Mouse (Mus musculus): ENCODE measurements around the gene Rad9a.
A peak's percentile ranks its signal among the peaks of the same experiment; 100 is the strongest.

Rad9a gene

DNA sequence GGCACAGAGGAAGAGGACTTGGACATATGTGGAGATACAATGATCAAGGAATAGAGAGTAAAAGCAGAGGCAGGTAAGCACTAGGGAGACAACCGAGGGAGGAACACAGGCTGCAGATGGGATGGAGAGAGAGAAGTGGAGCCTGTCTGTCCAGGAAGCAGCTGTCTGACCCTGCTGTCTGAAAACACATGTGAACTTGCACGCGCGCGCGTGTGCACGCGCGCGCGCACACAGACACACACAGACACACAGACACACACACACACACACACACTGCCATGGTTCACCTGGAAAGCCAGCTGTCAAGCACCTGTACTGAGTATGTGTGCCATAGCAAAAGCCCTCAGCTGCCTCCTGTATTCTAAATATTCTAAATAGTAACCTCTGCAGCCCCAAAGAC lies 16.8 kb upstream of the Rad9a start:
- DNase-seq (ENCODE audit: low read depth, low spot score), result no peak

- no peak for DNase-seq (ENCODE audit: low read depth, low spot score)
Measured at GRCm38 (mm10) chr19:4217855-4218254, 16.4 kb upstream of the Rad9a start.

DNA sequence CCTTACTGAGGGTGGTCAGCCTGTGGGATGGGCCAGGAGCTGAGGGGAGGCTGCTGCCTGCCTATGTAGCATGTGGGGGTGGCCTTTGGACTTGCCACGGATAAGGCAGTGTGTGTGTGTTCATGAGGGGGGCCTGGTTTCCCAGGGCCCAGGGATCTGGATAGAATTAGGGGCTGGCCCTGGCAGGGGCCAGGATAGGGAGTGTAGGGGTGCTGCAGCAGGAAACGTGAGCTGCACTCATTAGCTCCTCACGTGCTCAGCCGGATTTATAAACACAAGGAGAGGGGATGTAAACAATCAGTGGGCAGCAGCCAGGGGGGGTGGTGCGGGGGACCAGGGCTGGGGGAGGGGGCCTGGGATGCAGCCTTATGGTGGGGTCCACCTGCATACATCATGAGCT lies 15.7 kb upstream of the Rad9a start:
- DNase-seq (ENCODE audit: low read depth, low spot score), result no peak

DNA sequence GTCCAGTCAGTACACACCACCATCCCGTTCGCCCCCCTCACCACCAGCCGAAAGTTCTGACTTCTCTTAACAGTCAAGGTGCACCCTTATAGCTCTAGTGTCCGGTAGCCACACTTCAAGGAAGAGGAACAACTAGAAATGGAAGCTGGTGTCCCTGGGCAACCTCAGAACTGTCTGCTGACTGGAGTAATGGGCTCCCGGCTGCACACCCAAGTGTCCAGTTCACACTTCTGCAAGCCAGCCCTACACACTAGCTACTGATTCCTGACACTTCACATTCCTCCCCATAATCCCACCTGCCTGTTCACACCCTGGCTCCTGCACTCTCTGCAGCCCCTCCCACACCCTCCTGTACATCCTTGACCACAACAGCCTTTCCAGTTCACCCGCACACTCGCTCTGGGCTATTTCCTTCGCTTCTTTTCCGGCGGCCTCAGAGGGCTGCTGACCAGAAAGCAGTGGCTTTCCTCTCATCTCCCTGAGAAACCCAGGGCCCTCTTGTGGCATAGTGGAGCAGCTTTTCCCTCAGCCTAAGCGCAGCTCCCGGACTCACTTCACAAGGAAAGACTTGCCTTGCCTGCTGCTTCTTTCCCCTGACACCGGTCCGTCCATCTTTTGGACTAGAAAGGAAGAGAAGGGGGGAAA lies 14.7 kb upstream of the Rad9a start:
- no peak for DNase-seq (ENCODE audit: low read depth, low spot score)

- no peak for DNase-seq (ENCODE audit: low read depth, low spot score)
Measured at GRCm38 (mm10) chr19:4215451-4215840, 14.0 kb upstream of the Rad9a start.

- DNase-seq (ENCODE audit: low read depth, low spot score), result no peak
Measured at GRCm38 (mm10) chr19:4214771-4215450, 13.4 kb upstream of the Rad9a start.

DNA sequence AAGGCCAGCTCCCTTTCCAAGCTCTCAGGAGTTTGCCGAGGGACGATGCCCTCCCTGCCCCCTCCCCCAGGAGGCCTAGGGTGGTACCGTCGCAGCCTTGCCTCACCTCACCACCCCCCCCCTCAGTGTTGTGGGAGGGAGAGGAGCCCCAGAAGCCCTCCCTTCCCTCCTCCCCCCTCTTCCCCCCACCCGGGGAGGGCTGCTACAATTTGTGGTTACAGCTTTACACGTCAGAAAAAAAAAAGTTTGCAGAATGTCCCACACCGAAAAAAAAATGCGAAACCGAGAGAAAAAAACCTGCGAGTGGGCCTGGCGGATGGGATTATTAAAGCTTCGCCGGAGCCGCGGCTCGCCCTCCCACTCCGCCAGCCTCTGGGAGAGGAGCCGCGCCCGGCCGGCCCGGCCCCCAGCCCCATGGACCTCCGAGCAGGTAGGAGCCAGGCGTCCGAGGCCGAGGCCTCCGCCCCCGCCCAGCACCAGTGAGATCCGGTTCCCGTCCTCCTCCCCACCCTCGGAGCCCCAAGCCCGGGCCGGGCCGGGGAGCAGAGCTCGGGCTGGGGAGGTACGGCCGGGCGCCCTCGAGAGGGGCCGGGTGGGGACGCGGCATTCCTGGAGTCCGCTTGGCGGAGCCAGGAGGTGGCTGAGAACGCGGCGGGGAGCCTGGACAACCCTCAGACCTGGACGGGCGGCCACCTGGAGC lies 12.8 kb upstream of the Rad9a start, which contains the start of the genes Clcf1 and AC109138.7:
Gene Clcf1, plus strand, starts transcription at position 168 of the 700 bp plus-strand sequence.
Gene AC109138.7, plus strand, starts transcription at position 287 of the 700 bp plus-strand sequence.
- no peak for DNase-seq (ENCODE audit: low read depth, low spot score)

- DNase-seq (ENCODE audit: low read depth, low spot score), result no peak
Measured at GRCm38 (mm10) chr19:4213524-4213974, 12.1 kb upstream of the Rad9a start.

- no peak for DNase-seq (ENCODE audit: low read depth, low spot score)
Measured at GRCm38 (mm10) chr19:4211891-4212588, 10.6 kb upstream of the Rad9a start.

GRCm38 (mm10) chr19:4208563-4208962 lies 7.1 kb upstream of the Rad9a start:
- no peak for DNase-seq (ENCODE audit: low read depth, low spot score)

DNA sequence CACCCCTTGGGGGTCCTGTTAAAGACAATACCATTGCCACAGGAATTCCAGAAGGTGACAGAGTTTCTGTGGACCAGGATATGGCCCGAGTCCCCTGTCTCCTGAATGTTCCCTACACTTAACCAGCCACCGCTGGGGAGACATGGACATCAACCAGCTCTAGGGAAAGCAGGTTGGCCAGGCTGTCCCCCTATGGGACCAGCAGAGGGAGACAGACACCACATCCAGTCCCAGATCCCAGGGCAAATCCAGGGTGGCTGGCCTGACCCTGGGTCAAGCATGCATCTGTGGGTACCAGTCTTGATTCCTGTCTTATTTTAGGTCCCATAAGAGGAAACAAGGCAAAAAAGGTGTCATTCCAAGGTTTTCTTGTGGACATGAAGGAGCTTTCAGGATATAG lies 5.5 kb upstream of the Rad9a start:
- DNase-seq (ENCODE audit: low read depth, low spot score), result peak; percentile 66

GRCm38 (mm10) chr19:4204889-4205288 lies 3.4 kb upstream of the Rad9a start:
- DNase-seq (ENCODE audit: low read depth, low spot score), result no peak

GRCm38 (mm10) chr19:4203604-4204326 lies 2.3 kb upstream of the Rad9a start:
- DNase-seq (ENCODE audit: low read depth, low spot score), result no peak

DNA sequence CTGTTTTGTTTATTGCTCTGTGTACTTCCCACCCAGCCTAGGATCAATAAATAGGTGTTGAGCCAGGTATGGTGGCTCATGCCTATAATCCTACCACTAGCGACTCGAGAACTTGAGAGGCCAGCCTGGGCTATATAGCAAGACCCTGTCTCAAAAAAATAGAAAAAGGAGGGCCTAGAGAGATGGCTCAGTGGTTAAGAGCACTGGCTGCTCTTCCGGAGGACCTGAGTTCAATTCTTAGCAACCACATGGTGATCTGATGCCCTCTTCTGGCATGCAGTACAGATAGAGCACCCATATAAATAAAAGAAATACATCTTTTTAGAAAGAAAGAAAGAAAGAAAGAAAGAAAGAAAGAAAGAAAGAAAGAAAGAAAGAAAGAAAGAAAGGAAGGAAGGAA lies 1.7 kb upstream of the Rad9a start:
- no peak for DNase-seq (ENCODE audit: low read depth, low spot score)

- no peak for DNase-seq (ENCODE audit: low read depth, low spot score)
Measured at GRCm38 (mm10) chr19:4202149-4202548, 687 bp upstream of the Rad9a start.

GRCm38 (mm10) chr19:4197180-4197579 lies 4.3 kb downstream of the Rad9a start:
- no peak for DNase-seq (ENCODE audit: low read depth, low spot score)

DNA sequence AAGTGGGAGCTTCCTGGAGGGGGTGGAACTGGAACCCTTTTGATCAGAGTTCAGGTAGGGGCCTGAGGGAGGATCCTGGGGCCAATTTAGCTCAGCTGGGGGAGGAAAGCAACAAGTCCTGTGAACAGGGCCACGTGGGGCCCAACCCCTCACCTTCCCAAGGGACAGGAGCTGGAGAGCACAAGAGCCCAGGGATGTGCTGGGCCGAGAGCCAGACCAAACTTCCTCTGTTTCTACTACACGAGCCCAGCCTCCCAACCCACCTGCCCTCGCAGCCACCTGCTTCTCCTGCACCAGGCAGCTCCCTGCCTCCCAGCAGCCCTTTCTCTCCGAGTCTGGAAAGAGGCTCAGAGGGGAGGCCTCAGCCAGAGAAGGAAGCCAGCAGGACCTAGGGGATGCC lies 4.9 kb downstream of the Rad9a start:
- no peak for DNase-seq (ENCODE audit: low read depth, low spot score)

GRCm38 (mm10) chr19:4196048-4196447 lies 5.4 kb downstream of the Rad9a start:
- DNase-seq (ENCODE audit: low read depth, low spot score), result no peak

- no peak for DNase-seq (ENCODE audit: low read depth, low spot score)
Measured at GRCm38 (mm10) chr19:4194776-4195650, 6.4 kb downstream of the Rad9a start.

DNA sequence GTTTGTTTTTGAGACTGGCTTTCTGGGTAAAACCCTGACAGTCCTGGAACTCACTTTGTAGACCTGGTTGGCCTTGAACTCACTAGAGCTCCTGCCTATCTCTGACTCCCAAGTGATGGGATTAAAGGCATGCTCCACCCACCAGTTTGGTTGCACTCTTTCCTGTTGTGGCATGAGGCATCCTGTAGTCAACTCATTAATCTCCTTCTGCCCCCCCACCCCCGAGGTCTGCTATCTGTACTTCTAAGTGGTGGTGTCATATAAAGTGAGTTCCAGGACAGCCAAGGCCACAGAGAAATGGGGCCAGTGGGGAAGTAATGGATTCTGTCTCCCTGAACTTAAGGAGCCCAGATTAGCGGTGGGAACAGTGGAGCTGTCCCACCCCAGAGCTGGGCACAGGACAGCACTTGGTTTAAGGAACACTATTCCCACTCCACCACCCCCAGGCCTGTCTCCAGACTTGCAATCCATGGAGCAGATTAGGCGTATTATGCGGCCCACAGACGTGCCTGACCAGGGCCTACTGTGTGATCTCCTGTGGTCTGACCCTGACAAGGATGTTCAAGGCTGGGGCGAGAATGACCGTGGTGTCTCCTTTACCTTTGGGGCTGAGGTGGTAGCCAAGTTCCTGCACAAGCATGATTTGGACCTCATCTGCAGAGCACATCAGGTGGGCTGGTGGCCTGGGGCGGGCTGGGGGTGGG lies 7.3 kb downstream of the Rad9a start:
- DNase-seq (ENCODE audit: low read depth, low spot score), result no peak
